Mouse (Mus musculus) forebrain, postnatal 0 days (tissue): Measurements from ENCODE around the gene Zfp143. TPM values are rescaled to one million over a fixed set of nuclear protein-coding genes. Genes with fewer than 3 reads are reported as not detected.

ENCODE experiments used
- ATAC-seq: fragments of 200-750 bp; cut with Nextera tagmentation; 2 replicates; pipeline ENCODE4 v1.8.0; 2017; ENCODE audit warnings: mild to moderate bottlenecking, moderate library complexity
- DNase-seq: peaks from one replicate; pipeline ENCODE4 v3.0.0-alpha.2; 2015
- H3K27ac ChIP-seq: fragments of 300-500 bp; sonication (generic); 2 replicates; pipeline ENCODE4 v1.5.1; 2014; ENCODE audit warnings: low read depth, mild to moderate bottlenecking, antibody characterized with exemption, low read length, moderate library complexity, mixed read lengths
- H3K27me3 ChIP-seq: fragments of 300-500 bp; sonication (generic); 2 replicates; pipeline ENCODE4 v1.6.1; 2014; ENCODE audit warnings: mild to moderate bottlenecking, low read length, mixed read lengths; ENCODE audit not compliant: insufficient read depth
- H3K36me3 ChIP-seq: fragments of 300-500 bp; sonication (generic); 2 replicates; pipeline ENCODE4 v1.6.1; 2014; ENCODE audit warnings: mild to moderate bottlenecking, moderate library complexity; ENCODE audit not compliant: insufficient read depth
- H3K4me1 ChIP-seq: fragments of 300-500 bp; sonication (generic); 2 replicates; pipeline ENCODE4 v1.6.1; 2014; ENCODE audit warnings: antibody characterized with exemption; ENCODE audit not compliant: insufficient read depth
- H3K4me2 ChIP-seq: fragments of 300-500 bp; sonication (generic); 2 replicates; pipeline ENCODE4 v1.6.1; 2014; ENCODE audit warnings: low read depth, mild to moderate bottlenecking, moderate library complexity
- H3K4me3 ChIP-seq: fragments of 300-500 bp; sonication (generic); 2 replicates; pipeline ENCODE4 v1.5.1; 2014; ENCODE audit warnings: low read depth, low read length, mixed read lengths
- H3K9ac ChIP-seq: fragments of 300-500 bp; sonication (generic); 2 replicates; pipeline ENCODE4 v1.6.1; 2014; ENCODE audit warnings: mild to moderate bottlenecking
- H3K9me3 ChIP-seq: fragments of 300-500 bp; sonication (generic); 2 replicates; pipeline ENCODE4 v1.6.1; 2016; ENCODE audit warnings: low read length
- CTCF ChIP-seq: sonication (generic); IDR thresholded peaks from 2 replicates; pipeline ENCODE4 v1.5.1; 2016; ENCODE audit warnings: antibody characterized with exemption, control low read depth, low read depth
- WGBS: fragments of 180-500 bp; shearing (Covaris S2); extraction: QIAGEN DNeasy Blood & Tissue Kit; methylation state at CpG from one replicate; pipeline ENCODE4 v1.1.7; 2014; 5-methylcytosine and 5-hydroxymethylcytosine counted together
- polyA plus RNA-seq: library from polyadenylated mRNA; unstranded; fragments of >200 nt; fragmentation: Nextera tagmentation; extraction: Ambion mirVana; gene quantifications from 2 replicates; pipeline ENCODE4 v1.2.1, GENCODE M21; 2015
- total RNA-seq: library from RNA; depleted of rRNA; stranded (reverse); fragments of >200 nt; gene quantifications from 2 replicates; pipeline ENCODE4 v1.2.3, GENCODE M21; 2014

The Zfp143 gene
- total and polyA plus RNA-seq, 2 experiments from 2014 or later = 6.7 to 12.2 TPM

GRCm38 (mm10) chr7:110108967-110109610, 48.1 kb downstream of the Zfp143 start:
- WGBS = 16% methylated on average over 11 of the region's 11 CpGs
- no peak for TF ChIP-seq CTCF
- no peak overlapping the region for H3K4me3 ChIP-seq
- DNase-seq (peak; percentile 18), ATAC-seq (peak; percentile 23; the same call in 1 of the 2 replicates)
- no peaks in the 10 kb centered on the region for H3K36me3 ChIP-seq
- H3K27me3 ChIP-seq = no peaks in the 10 kb centered on the region
- H3K4me1 ChIP-seq = peaks cover 7% of the 10 kb centered on the region; the same call in 1 of the 2 replicates
- H3K27ac ChIP-seq = no peak overlapping the region; the same call in 1 of the 2 replicates
- no peak overlapping the region for H3K4me2 ChIP-seq
- no peaks in the 10 kb centered on the region for H3K9me3 ChIP-seq
- H3K9ac ChIP-seq = no peak overlapping the region

- no peak overlapping the region for H3K27ac ChIP-seq
- no peaks in the 10 kb centered on the region for H3K9me3 ChIP-seq
- H3K36me3 ChIP-seq = no peaks in the 10 kb centered on the region
- H3K9ac ChIP-seq = no peak overlapping the region
- H3K4me2 ChIP-seq = no peak overlapping the region
- H3K4me1 ChIP-seq = peaks cover 7% of the 10 kb centered on the region; the same call in 1 of the 2 replicates
- no peak for TF ChIP-seq CTCF
- H3K4me3 ChIP-seq = no peak overlapping the region
- H3K27me3 ChIP-seq = no peaks in the 10 kb centered on the region
- 0 out of 2 replicates have a peak, but pooled peaks have one; percentile 23 for ATAC-seq
- WGBS = 35% methylated on average over 4 of the region's 4 CpGs
- peak; percentile 21 for DNase-seq
Observed at GRCm38 (mm10) chr7:110110061-110110656, 49.1 kb downstream of the Zfp143 start.

- no peaks in the 10 kb centered on the region for H3K27me3 ChIP-seq
- H3K9me3 ChIP-seq = no peaks in the 10 kb centered on the region
- no peak overlapping the region for H3K4me2 ChIP-seq
- no peaks in the 10 kb centered on the region for H3K36me3 ChIP-seq
- DNase-seq (no peak), ATAC-seq (no peak)
- H3K9ac ChIP-seq = no peak overlapping the region
- no peak for TF ChIP-seq CTCF
- 69% methylated on average over 5 of the region's 5 CpGs for WGBS
- H3K4me1 ChIP-seq = peaks cover 7% of the 10 kb centered on the region; the same call in 1 of the 2 replicates
- no peak overlapping the region for H3K4me3 ChIP-seq
- no peak overlapping the region for H3K27ac ChIP-seq
Observed at GRCm38 (mm10) chr7:110114699-110115098, 53.7 kb downstream of the Zfp143 start.

- Histone ChIP-seq H3K4me2 (no peak overlapping the region), H3K27ac (no peak overlapping the region; the same call in 1 of the 2 replicates), H3K4me3 (no peak overlapping the region), H3K27me3 (no peaks in the 10 kb centered on the region), H3K4me1 (no peaks in the 10 kb centered on the region), H3K9ac (no peak overlapping the region), H3K9me3 (no peaks in the 10 kb centered on the region), H3K36me3 (no peaks in the 10 kb centered on the region)
- ATAC-seq (no peak), DNase-seq (no peak)
- WGBS = 20% methylated on average over 1 of the region's 1 CpGs
- TF ChIP-seq CTCF = no peak
Observed at GRCm38 (mm10) chr7:110116731-110117291, 55.8 kb downstream of the Zfp143 start.

GRCm38 (mm10) chr7:110118448-110118847, 57.4 kb downstream of the Zfp143 start:
- DNase-seq (no peak), ATAC-seq (no peak)
- Histone ChIP-seq H3K36me3 (no peaks in the 10 kb centered on the region), H3K9ac (no peak overlapping the region), H3K27ac (no peak overlapping the region), H3K4me3 (no peak overlapping the region), H3K9me3 (no peaks in the 10 kb centered on the region), H3K4me2 (no peak overlapping the region), H3K4me1 (no peaks in the 10 kb centered on the region), H3K27me3 (no peaks in the 10 kb centered on the region)
- 90% methylated on average over 2 of the region's 2 CpGs for WGBS
- TF ChIP-seq CTCF = no peak

- H3K9ac ChIP-seq = no peak overlapping the region
- 92% methylated on average over 2 of the region's 2 CpGs for WGBS
- H3K4me3 ChIP-seq = no peak overlapping the region
- ATAC-seq (no peak), DNase-seq (no peak)
- TF ChIP-seq CTCF = no peak
- H3K27ac ChIP-seq = no peak overlapping the region
- H3K9me3 ChIP-seq = no peaks in the 10 kb centered on the region
- H3K4me2 ChIP-seq = no peak overlapping the region
- no peaks in the 10 kb centered on the region for H3K36me3 ChIP-seq
- H3K27me3 ChIP-seq = no peaks in the 10 kb centered on the region
- H3K4me1 ChIP-seq = no peaks in the 10 kb centered on the region
Observed at GRCm38 (mm10) chr7:110120157-110120784, 59.3 kb downstream of the Zfp143 start.

GRCm38 (mm10) chr7:110121162-110121515, 60.1 kb downstream of the Zfp143 start:
- H3K27ac ChIP-seq = 0 out of 2 replicates have a peak overlapping the region, but pooled peaks have one; percentile 40
- H3K9ac ChIP-seq = peak overlapping the region; percentile 59
- no peaks in the 10 kb centered on the region for H3K4me1 ChIP-seq
- no peaks in the 10 kb centered on the region for H3K9me3 ChIP-seq
- ATAC-seq (no peak; the same call in 1 of the 2 replicates), DNase-seq (no peak)
- H3K4me3 ChIP-seq = peak overlapping the region; percentile 71
- no peak for TF ChIP-seq CTCF
- H3K27me3 ChIP-seq = no peaks in the 10 kb centered on the region
- WGBS = 3% methylated on average over 9 of the region's 9 CpGs
- no peaks in the 10 kb centered on the region for H3K36me3 ChIP-seq
- H3K4me2 ChIP-seq = peak overlapping the region; percentile 94
